Mouse (Mus musculus) NIH3T3 (cell line): ENCODE measurements at regions not wholly inside any gene's neighbourhood (a gene's known extent, or its start where the extent isn't known, plus 50 kb on each side); places are given as distances from the start of the nearest gene placed in this dataset.
A peak's percentile ranks its signal among the peaks of the same experiment; 100 is the strongest.

Source experiments
- DNase-seq: peaks from one replicate; pipeline ENCODE4 v3.0.0-alpha.2; 2012; ENCODE audit warnings: low read depth

- no peak for DNase-seq
Measured at GRCm38 (mm10) chr1:185091816-185092558, 92.6 kb upstream of the Mark1 start.

- no peak for DNase-seq
Measured at GRCm38 (mm10) chr1:185089196-185089595, 89.8 kb upstream of the Mark1 start.

GRCm38 (mm10) chr1:185083191-185083590 lies 83.8 kb upstream of the Mark1 start:
- DNase-seq, result peak; percentile 79

- DNase-seq, result peak; percentile 48
Measured at GRCm38 (mm10) chr1:185080118-185080517, 80.7 kb upstream of the Mark1 start.

DNA sequence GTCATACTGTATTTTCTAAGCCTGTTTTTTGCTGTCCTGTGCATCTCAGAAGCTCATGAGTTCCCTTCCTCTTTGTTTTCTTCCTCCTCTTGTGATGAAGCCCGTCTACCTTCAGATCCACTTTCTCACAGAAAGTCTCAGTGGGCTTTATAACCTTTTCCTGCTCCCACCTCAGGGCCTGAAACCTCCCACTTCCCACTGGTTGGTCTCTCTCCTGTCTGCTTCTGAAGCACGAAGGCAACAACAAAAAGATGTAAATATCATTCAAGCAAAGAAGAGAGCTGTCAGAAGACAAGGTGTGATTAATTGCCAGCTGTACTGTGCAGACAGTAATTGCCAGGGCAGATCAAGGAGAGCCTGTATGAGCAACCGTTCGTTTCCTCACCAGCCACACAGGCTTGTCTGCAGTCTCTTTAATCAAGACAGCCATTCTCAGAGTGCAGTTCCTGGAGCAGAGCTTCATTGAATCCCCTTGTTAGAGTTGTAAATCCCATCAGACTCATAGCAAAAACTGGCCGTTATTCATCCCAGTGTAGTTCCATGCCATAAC lies 80.0 kb upstream of the Mark1 start:
- DNase-seq, result no peak

DNA sequence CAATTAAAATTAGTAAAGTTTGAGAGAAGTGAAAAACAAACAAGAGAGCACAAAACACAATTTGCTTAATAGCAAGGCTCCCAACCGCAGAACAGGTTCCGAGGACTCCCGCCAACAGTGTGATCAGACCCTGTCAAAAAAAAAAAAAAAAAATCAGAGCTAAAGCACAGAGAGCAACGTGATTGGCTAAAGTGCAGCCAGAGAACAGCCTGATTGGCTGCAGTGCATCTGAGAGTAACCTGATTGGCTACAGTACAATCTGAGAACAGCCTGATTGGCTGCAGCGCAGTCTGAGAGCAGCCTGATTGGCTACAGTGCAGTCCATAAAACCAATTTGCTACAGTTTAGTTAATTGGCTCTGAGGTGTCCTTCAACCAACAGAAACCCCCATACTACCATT lies 74.6 kb upstream of the Mark1 start:
- DNase-seq, result no peak

DNA sequence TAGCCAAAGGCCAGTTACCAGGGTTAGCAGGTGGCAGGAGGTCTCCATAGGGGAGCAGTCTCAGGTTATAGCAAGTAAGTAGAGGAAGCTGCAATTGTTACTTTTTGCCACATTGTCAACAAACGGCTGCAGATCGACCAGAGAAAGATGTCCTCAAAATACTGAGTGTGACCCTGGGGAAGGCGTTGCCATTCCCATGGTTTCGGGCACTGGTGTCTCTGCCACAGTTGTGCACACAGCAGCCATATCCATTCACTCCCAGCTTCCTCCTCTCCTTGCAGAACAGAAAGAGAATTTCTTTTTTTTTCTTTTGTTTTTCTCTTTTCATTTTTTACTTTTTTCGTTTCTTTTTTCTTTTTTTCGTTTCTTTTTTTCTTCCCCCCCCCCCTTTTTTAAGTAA lies 73.4 kb upstream of the Mark1 start:
- no peak for DNase-seq

GRCm38 (mm10) chr1:185071566-185071965 lies 72.2 kb upstream of the Mark1 start:
- DNase-seq, result no peak

- no peak for DNase-seq
Measured at GRCm38 (mm10) chr1:185070853-185071149, 71.4 kb upstream of the Mark1 start.

GRCm38 (mm10) chr1:185070062-185070852 lies 70.9 kb upstream of the Mark1 start:
- peak; percentile 84 for DNase-seq

DNA sequence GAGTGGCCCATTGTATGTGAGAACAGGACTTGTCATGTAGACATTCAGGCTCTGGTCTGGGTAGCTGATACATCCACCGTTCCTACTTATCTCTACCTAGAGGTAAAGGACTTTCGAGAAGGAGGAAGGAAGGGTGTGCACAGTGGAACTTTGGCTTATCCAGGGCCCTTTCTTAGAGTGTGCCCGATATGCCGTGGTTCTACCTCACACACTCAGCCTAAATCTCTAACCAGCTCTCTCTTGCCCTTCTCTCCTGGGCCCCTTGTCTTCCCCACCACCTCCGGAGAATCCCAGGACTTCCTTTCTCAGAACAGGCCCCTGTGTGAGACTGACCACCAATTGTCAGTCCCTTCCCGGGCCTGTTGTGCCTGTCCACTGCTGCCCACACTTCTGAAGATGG lies 68.8 kb upstream of the Mark1 start:
- DNase-seq, result no peak

DNA sequence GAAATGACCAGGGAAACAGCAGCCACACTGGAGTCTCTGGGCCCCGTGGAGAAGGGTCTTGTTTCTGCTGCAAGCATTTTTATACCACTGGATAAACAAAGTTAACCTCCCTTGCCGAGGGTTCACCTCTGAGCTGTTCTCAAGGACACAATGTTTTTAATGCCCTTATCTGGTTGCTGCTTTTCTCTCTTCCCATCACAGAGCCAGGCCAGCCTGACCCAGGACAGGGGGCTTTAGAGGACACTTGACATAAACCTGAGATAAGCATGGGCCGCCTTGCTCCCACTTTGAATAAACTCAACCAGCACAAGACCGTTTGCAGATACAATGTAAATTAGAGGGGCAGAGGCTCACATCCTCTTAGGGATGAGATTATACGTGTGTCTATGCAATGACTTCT lies 68.3 kb upstream of the Mark1 start:
- no peak for DNase-seq

- peak; percentile 49 for DNase-seq
Measured at GRCm38 (mm10) chr1:185065056-185065455, 65.7 kb upstream of the Mark1 start.

DNA sequence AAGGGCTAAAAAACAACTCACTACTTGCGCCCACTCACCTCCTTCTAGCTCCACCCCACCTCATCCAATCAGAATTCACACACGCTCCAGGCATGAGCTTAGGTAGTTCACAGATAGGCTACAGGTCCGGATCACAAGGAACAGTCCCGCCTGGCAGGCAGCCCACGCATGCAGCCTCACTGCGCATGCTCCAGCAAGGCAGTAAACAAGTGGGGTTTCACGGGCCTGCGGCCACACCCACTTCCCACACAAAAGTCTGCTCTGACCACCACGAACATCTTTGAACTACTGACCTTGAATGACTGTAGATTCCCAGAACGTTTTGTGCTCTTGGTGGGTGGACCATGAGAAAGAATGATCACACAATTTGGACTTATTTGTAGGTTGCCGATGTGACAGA lies 62.7 kb upstream of the Mark1 start:
- no peak for DNase-seq

- no peak for DNase-seq
Measured at GRCm38 (mm10) chr1:185057443-185057842, 58.1 kb upstream of the Mark1 start.

- no peak for DNase-seq
Measured at GRCm38 (mm10) chr1:185052700-185053099, 53.3 kb upstream of the Mark1 start.

GRCm38 (mm10) chr1:185049980-185050379 lies 50.6 kb upstream of the Mark1 start:
- no peak for DNase-seq
